Mouse (Mus musculus) liver, postnatal 0 days (tissue): ENCODE measurements around the gene Pex3.

ENCODE experiments used
- CTCF ChIP-seq: sonication (generic); IDR thresholded peaks from 2 replicates; pipeline ENCODE4 v1.5.1; 2016; ENCODE audit warnings: antibody characterized with exemption, low read depth
- EP300 ChIP-seq: IDR thresholded peaks from 2 replicates; pipeline ENCODE4 v1.6.1; 2016; ENCODE audit warnings: antibody characterized with exemption, low read depth, mild to moderate bottlenecking

- no peak for TF ChIP-seq EP300
- no peak for TF ChIP-seq CTCF
Observed at GRCm38 (mm10) chr10:13485958-13486357, 67.0 kb downstream of the Pex3 start.
